Mouse (Mus musculus) NIH3T3 (cell line): ENCODE results near the gene Trh.

Source experiments
- DNase-seq: peaks from one replicate; pipeline ENCODE4 v3.0.0-alpha.2; 2012; ENCODE audit warnings: low read depth

The Trh gene

GRCm38 (mm10) chr6:92244591-92244990 lies at the start of gene Trh:
TSS of gene Trh (minus strand) at chr6:92244650.
- DNase-seq, result no peak

- DNase-seq, result peak; percentile 67
These were observed 46.4 kb upstream of the Trh start for GRCm38 (mm10) chr6:92290826-92291225.

- no peak for DNase-seq
These were observed 42.4 kb upstream of the Trh start for GRCm38 (mm10) chr6:92286889-92287288.

GRCm38 (mm10) chr6:92286258-92286888 lies 41.9 kb upstream of the Trh start:
- DNase-seq, result peak; percentile 87

- no peak for DNase-seq
These were observed 41.1 kb upstream of the Trh start for GRCm38 (mm10) chr6:92285559-92285958.

GRCm38 (mm10) chr6:92277179-92277578 lies 32.7 kb upstream of the Trh start:
- DNase-seq, result no peak

- DNase-seq, result no peak
These were observed 29.3 kb upstream of the Trh start for GRCm38 (mm10) chr6:92273652-92274322.

GRCm38 (mm10) chr6:92272601-92273000 lies 28.2 kb upstream of the Trh start:
- no peak for DNase-seq

GRCm38 (mm10) chr6:92269019-92269418 lies 24.6 kb upstream of the Trh start:
- DNase-seq, result peak; percentile 91

- no peak for DNase-seq
These were observed 23.6 kb upstream of the Trh start for GRCm38 (mm10) chr6:92268001-92268400.

GRCm38 (mm10) chr6:92261162-92261843 lies 16.9 kb upstream of the Trh start:
- DNase-seq, result no peak

GRCm38 (mm10) chr6:92255346-92255745 lies 10.9 kb upstream of the Trh start:
- no peak for DNase-seq

GRCm38 (mm10) chr6:92253253-92253870 lies 8.9 kb upstream of the Trh start:
- no peak for DNase-seq

GRCm38 (mm10) chr6:92247215-92247919 lies 2.9 kb upstream of the Trh start:
- no peak for DNase-seq

GRCm38 (mm10) chr6:92246335-92246734 lies 1.9 kb upstream of the Trh start:
- DNase-seq, result no peak

- peak; percentile 18 for DNase-seq
These were observed 3.1 kb downstream of the Trh start for GRCm38 (mm10) chr6:92241178-92241906.

GRCm38 (mm10) chr6:92235036-92235435 lies 9.4 kb downstream of the Trh start:
- no peak for DNase-seq

GRCm38 (mm10) chr6:92231762-92232161 lies 12.7 kb downstream of the Trh start:
- no peak for DNase-seq

- no peak for DNase-seq
These were observed 13.1 kb downstream of the Trh start for GRCm38 (mm10) chr6:92231356-92231755.

GRCm38 (mm10) chr6:92229586-92229985 lies 14.9 kb downstream of the Trh start:
- no peak for DNase-seq

GRCm38 (mm10) chr6:92229103-92229502 lies 15.3 kb downstream of the Trh start:
- DNase-seq, result no peak
